Mouse (Mus musculus) embryonic facial prominence, embryonic 15.5 days (tissue): ENCODE measurements around the gene Fam20b. TPM values are rescaled to one million over a fixed set of nuclear protein-coding genes. Genes with fewer than 3 reads are reported as not detected.

Experiments used
- polyA plus RNA-seq: library from polyadenylated mRNA; unstranded; fragments of >200 nt; fragmentation: Nextera tagmentation; extraction: Ambion mirVana; gene quantifications from 2 replicates; pipeline ENCODE4 v1.2.1, GENCODE M21; 2015

The Fam20b gene
- polyA plus RNA-seq, 1 experiment from 2014 or later, result 28.0 TPM

Other genes starting within 250 kb of the Fam20b start
- gene Soat1, start 244.8 kb downstream of the Fam20b start, polyA plus RNA-seq, result 23.1 and 27.0 TPM in 2 replicates
- 0.53 and 0.93 TPM in 2 replicates for gene Gm10031, start 195.1 kb downstream of the Fam20b start, polyA plus RNA-seq
- 4.0 and 4.5 TPM in 2 replicates for gene Abl2, start 160.3 kb downstream of the Fam20b start, polyA plus RNA-seq
- gene Tor3a, start 44.7 kb downstream of the Fam20b start, polyA plus RNA-seq, result 13.7 and 15.4 TPM in 2 replicates
- gene Angptl1, start 119.5 kb upstream of the Fam20b start, polyA plus RNA-seq, result 65.3 and 75.8 TPM in 2 replicates
- 74.4 and 88.1 TPM in 2 replicates for gene Ralgps2, start 220.5 kb upstream of the Fam20b start, polyA plus RNA-seq